Mouse (Mus musculus) erythroid progenitor cell, adult 5-6 weeks (primary cell): Measurements from ENCODE around the gene Rack1. TPM values are rescaled to one million over a fixed set of nuclear protein-coding genes. Genes with fewer than 3 reads are reported as not detected.

ENCODE experiments used
- total RNA-seq, 2 experiments: library from RNA; stranded (forward) in 1 of 2; stranded (reverse) in 1 of 2; fragments of 150-400 nt in 1 of 2; fragments of 186-747, 209-891 nt in 1 of 2; gene quantifications; 2 replicates each; pipeline versions ENCODE4 v1.2.3 to v1.2.4; 2015 to 2017; ENCODE audit warnings: low replicate concordance in 2 of 2

Gene Rack1
- total RNA-seq, 2 experiments from 2014 or later, result 220 to 648 TPM

Other genes with a start within 250 kb of the Rack1 start
- gene Trim41, start 17.0 kb downstream of the Rack1 start, total RNA-seq (2015; ENCODE audit: low replicate concordance), result 8.8 and 10.1 TPM in 2 replicates
- gene Trim41, start 17.0 kb downstream of the Rack1 start, total RNA-seq (2017; ENCODE audit: low replicate concordance), result 17.5 and 41.5 TPM in 2 replicates
- 0.42 TPM in 1 of 2 replicates, not detected in the other for gene Trim7, start 25.8 kb downstream of the Rack1 start, total RNA-seq (2015; ENCODE audit: low replicate concordance)
- 1.0 TPM in 1 of 2 replicates, not detected in the other for gene Trim7, start 25.8 kb downstream of the Rack1 start, total RNA-seq (2017; ENCODE audit: low replicate concordance)
- 2.9 TPM in 1 of 2 replicates, not detected in the other for gene Gm12184, start 26.3 kb downstream of the Rack1 start, total RNA-seq (2015; ENCODE audit: low replicate concordance)
- gene Gm12184, start 26.3 kb downstream of the Rack1 start, total RNA-seq (2017; ENCODE audit: low replicate concordance), result 9.6 TPM in 1 of 2 replicates, not detected in the other
- gene Irgm1, start 71.4 kb downstream of the Rack1 start, total RNA-seq (2015; ENCODE audit: low replicate concordance), result 50.3 and 55.5 TPM in 2 replicates
- 51.0 and 53.7 TPM in 2 replicates for gene Irgm1, start 71.4 kb downstream of the Rack1 start, total RNA-seq (2017; ENCODE audit: low replicate concordance)
- 0.72 and 1.7 TPM in 2 replicates for gene Gm5431, start 101.9 kb downstream of the Rack1 start, total RNA-seq (2015; ENCODE audit: low replicate concordance)
- 0.64 and 1.5 TPM in 2 replicates for gene Gm5431, start 101.9 kb downstream of the Rack1 start, total RNA-seq (2017; ENCODE audit: low replicate concordance)
- 6.3 and 13.7 TPM in 2 replicates for gene Psme2b, start 145.9 kb downstream of the Rack1 start, total RNA-seq (2015; ENCODE audit: low replicate concordance)
- 0.90 and 2.6 TPM in 2 replicates for gene Psme2b, start 145.9 kb downstream of the Rack1 start, total RNA-seq (2017; ENCODE audit: low replicate concordance)
- gene Olfr56, start 178.6 kb downstream of the Rack1 start, total RNA-seq (2015; ENCODE audit: low replicate concordance), result 1.7 and 3.2 TPM in 2 replicates
- 1.5 and 6.1 TPM in 2 replicates for gene Olfr56, start 178.6 kb downstream of the Rack1 start, total RNA-seq (2017; ENCODE audit: low replicate concordance)
- 12.2 and 15.5 TPM in 2 replicates for gene 9930111J21Rik1, start 179.1 kb downstream of the Rack1 start, total RNA-seq (2015; ENCODE audit: low replicate concordance)
- gene 9930111J21Rik1, start 179.1 kb downstream of the Rack1 start, total RNA-seq (2017; ENCODE audit: low replicate concordance), result 1.4 and 5.0 TPM in 2 replicates
- gene Gm12185, start 191.9 kb downstream of the Rack1 start, total RNA-seq (2015; ENCODE audit: low replicate concordance), result 1.1 TPM in 1 of 2 replicates, not detected in the other
- not detected in 2 replicates for gene Gm12185, start 191.9 kb downstream of the Rack1 start, total RNA-seq (2017; ENCODE audit: low replicate concordance)
- gene Tgtp1, start 193.8 kb downstream of the Rack1 start, total RNA-seq (2015; ENCODE audit: low replicate concordance), result not detected in 2 replicates
- 2.6 and 3.5 TPM in 2 replicates for gene Tgtp1, start 193.8 kb downstream of the Rack1 start, total RNA-seq (2017; ENCODE audit: low replicate concordance)